Mouse (Mus musculus): Measurements from ENCODE around the gene Adh5.

DNA sequence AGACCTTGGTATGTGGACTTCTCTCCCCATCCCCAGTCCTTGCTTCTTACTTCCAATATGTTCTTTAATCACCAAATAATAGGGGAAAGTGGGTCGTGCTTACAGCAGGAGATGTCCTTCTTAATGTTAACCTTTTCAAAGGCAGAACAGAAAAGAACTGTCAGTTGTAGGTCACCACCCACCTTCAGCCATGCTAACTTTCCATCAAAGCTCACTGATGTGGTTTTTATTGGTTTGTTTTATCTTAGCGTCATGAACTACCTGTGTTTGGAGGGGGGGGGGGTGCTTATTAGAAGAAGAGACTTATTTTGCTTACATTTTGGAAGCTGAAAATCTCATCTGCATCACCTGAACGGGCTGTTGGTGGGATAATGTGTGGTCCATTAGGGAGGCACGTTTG is 18.6 kb upstream of the Adh5 start:
- TF ChIP-seq CTCF (IDR thresholded peaks at IDR 0.05; ENCODE audit: low read depth) (no peak), EP300 (IDR thresholded peaks at IDR 0.05; ENCODE audit: low read depth) (no peak)

Measured in liver, postnatal 0 days (tissue).